In the genomic region with DNA sequence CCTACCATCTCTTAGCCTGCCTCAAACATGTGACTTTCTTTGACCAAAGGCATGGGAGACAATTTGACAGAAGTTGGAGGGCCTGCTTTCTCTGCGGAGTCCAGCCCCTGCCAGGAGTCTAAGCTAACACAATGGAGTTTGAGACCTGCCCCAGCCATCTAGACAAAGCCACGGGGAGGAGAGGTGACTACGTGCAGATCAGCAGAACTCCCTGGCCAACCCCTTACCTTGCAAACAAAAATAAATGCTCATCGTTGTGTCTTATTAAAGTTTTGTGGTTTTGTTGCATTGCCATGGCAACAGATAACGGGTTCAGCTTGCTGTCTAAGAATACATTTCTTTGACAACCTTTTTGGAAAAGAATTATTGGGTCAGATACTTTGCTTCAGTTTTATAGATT, we compare ENCODE assay signal across 25 mouse cellular contexts.
"Had no signal": no experiment of that assay in that cellular context is flagged by ENCODE, and none has a peak within 500 bp of the region (broad histone marks: within the 10 kb centered on the region; RNA-seq: fewer than 3 reads in every experiment).

No protein-coding gene starts in this region.

- H3K4me3 ChIP-seq: heart, adult 2 months; heart, embryonic 13.5 days; heart, embryonic 15.5 days; hindbrain, embryonic 13.5 days; hindbrain, embryonic 15.5 days; kidney, embryonic 15.5 days; limb, embryonic 13.5 days; limb, embryonic 15.5 days; liver, embryonic 12.5 days had no signal

- H3K27me3 ChIP-seq: heart, embryonic 15.5 days; hindbrain, embryonic 13.5 days; hindbrain, embryonic 15.5 days; kidney, embryonic 15.5 days; limb, embryonic 13.5 days; limb, embryonic 15.5 days; liver, embryonic 12.5 days had no signal

- DNase-seq: gastrocnemius, postnatal 14 days; gastrocnemius, postnatal 36 days; heart, adult 11 months; heart, adult 2 months; heart, postnatal 14 days; heart, postnatal 36 days; kidney, adult 11 months; kidney, adult 2 months; kidney, adult 9 months; kidney, postnatal 10 days; kidney, postnatal 36 days; layer of hippocampus, adult 9-11 months; layer of hippocampus, postnatal 36 days; left cerebral cortex, postnatal 4 days had no signal

- H3K9me3 ChIP-seq: heart, embryonic 13.5 days; heart, embryonic 15.5 days; hindbrain, embryonic 15.5 days; kidney, embryonic 15.5 days; limb, embryonic 13.5 days; limb, embryonic 15.5 days; liver, embryonic 12.5 days had no signal

- H3K27ac ChIP-seq: heart, adult 2 months; heart, embryonic 13.5 days; heart, embryonic 15.5 days; hindbrain, embryonic 13.5 days; hindbrain, embryonic 15.5 days; hindbrain, postnatal 0 days; kidney, embryonic 15.5 days; limb, embryonic 13.5 days; limb, embryonic 15.5 days; liver, embryonic 12.5 days had no signal

- H3K4me1 ChIP-seq: heart, embryonic 13.5 days; heart, embryonic 15.5 days; hindbrain, embryonic 15.5 days; kidney, embryonic 15.5 days; limb, embryonic 15.5 days; liver, embryonic 12.5 days had no signal

- H3K4me2 ChIP-seq: heart, embryonic 11.5 days; heart, embryonic 13.5 days; heart, embryonic 15.5 days; hindbrain, embryonic 13.5 days; hindbrain, embryonic 15.5 days; kidney, embryonic 15.5 days; limb, embryonic 13.5 days; limb, embryonic 15.5 days; liver, embryonic 12.5 days had no signal

- ATAC-seq: hindbrain, postnatal 0 days; intestine, embryonic 16.5 days; liver, embryonic 12.5 days had no signal

- H3K36me3 ChIP-seq: heart, embryonic 13.5 days; heart, embryonic 15.5 days; hindbrain, embryonic 13.5 days; hindbrain, embryonic 15.5 days; kidney, embryonic 15.5 days; limb, embryonic 13.5 days; limb, embryonic 15.5 days; liver, embryonic 12.5 days had no signal

- H3K9ac ChIP-seq: heart, embryonic 13.5 days; heart, embryonic 15.5 days; hindbrain, embryonic 13.5 days; hindbrain, embryonic 15.5 days; kidney, embryonic 15.5 days; limb, embryonic 13.5 days; limb, embryonic 15.5 days; liver, embryonic 12.5 days had no signal
